11 mouse cellular contexts compared by ENCODE assay signal in genomic region chr7:59230768-59231167, GRCm38 (mm10). TPM values are rescaled to one million over a fixed set of nuclear protein-coding genes. Genes with fewer than 3 reads are reported as not detected.
DNase-seq lines count a peak whose midpoint lies in the region; ATAC-seq and TF ChIP-seq lines count a peak whose summit lies in the region.
"Had no signal": no experiment of that assay in that cellular context is flagged by ENCODE, and none has a peak within 500 bp of the region (broad histone marks: within the 10 kb centered on the region; RNA-seq: fewer than 3 reads in every experiment).

No protein-coding gene starts in this region.

- in situ Hi-C loops in ES-E14 (cut with MboI; ENCODE audit: low sequenced_read_pairs in 2 of 2, unreplicated experiment in 2 of 2), result no loop called here

- 67% methylated on average over 5 of the region's 5 CpGs for WGBS in heart, embryonic 11.5 days (ENCODE audit: insufficient replicate concordance)
- 70% methylated on average over 5 of the region's 5 CpGs for WGBS in hindbrain, embryonic 10.5 days
- WGBS in liver, embryonic 16.5 days (ENCODE audit: insufficient replicate concordance), result 52% methylated on average over 5 of the region's 5 CpGs

- H3K4me3 ChIP-seq in heart, embryonic 11.5 days (ENCODE audit: low read depth, low read length), result peak overlapping the region; percentile 98; the same call in 1 of the 2 replicates
- 0 out of 4 replicates have a peak overlapping the region, but pooled peaks of 1 of the 2 experiments have one; percentile 94 for H3K4me3 ChIP-seq in ES-E14 (ENCODE audit: insufficient read depth in 1 of 2, low read depth in 1 of 2, low read length in 2 of 2, poor library complexity in 1 of 2, severe bottlenecking in 1 of 2)
- peak overlapping the region; percentile 96 for H3K4me3 ChIP-seq in hindbrain, embryonic 10.5 days
- H3K4me3 ChIP-seq in liver, embryonic 16.5 days (ENCODE audit: low read depth, low read length), result peak overlapping the region; percentile 26

- H3K9ac ChIP-seq in heart, embryonic 11.5 days (ENCODE audit: low read depth, low read length), result no peak overlapping the region
- H3K9ac ChIP-seq in ES-E14 (ENCODE audit: insufficient read depth, low read depth, low read length, poor library complexity, severe bottlenecking), result no peak overlapping the region; the same call in 1 of the 2 replicates
- no peak overlapping the region for H3K9ac ChIP-seq in liver, embryonic 16.5 days (ENCODE audit: low read depth, low read length)

- DNase-seq in heart, adult 9 months (ENCODE audit: low spot score in 2 of 2), result no peak
- no peak for DNase-seq in ES-E14 (ENCODE audit: low read depth, low spot score)
- no peak for DNase-seq in hindbrain, embryonic 10.5 days (ENCODE audit: low spot score)
- DNase-seq in thymus, postnatal 10 days (ENCODE audit: low spot score in 2 of 2), result no peak
- DNase-seq in frontal cortex, postnatal 10 days (ENCODE audit: low spot score in 2 of 2), result no peak
- DNase-seq: B cell, adult 2 months; embryo, embryonic 11 days; kidney, adult 18-20 months had no signal

- H3K4me2 ChIP-seq in heart, embryonic 11.5 days, result peak overlapping the region; percentile 47
- H3K4me2 ChIP-seq in liver, embryonic 16.5 days (ENCODE audit: low read depth, low read length), result peak overlapping the region; percentile 42

- ATAC-seq in heart, embryonic 11.5 days (replicated peaks; ENCODE audit: insufficient number of reproducible peaks, low FRiP score, low TSS enrichment), result no peak
- ATAC-seq in liver, embryonic 16.5 days (ENCODE audit: low read depth), result no peak
- ATAC-seq in CD4-positive, CD25-positive, alpha-beta regulatory T cell, adult 4 months, result no peak

- H3K9me3 ChIP-seq in heart, embryonic 11.5 days (replicated peaks; ENCODE audit: control insufficient read depth, low read length), result no peaks in the 10 kb centered on the region
- no peaks in the 10 kb centered on the region for H3K9me3 ChIP-seq in ES-E14 (ENCODE audit: control insufficient read depth, insufficient read depth, low read depth, low read length)
- H3K9me3 ChIP-seq in hindbrain, embryonic 10.5 days, result no peaks in the 10 kb centered on the region; the same call in 1 of the 2 replicates
- no peaks in the 10 kb centered on the region for H3K9me3 ChIP-seq in liver, embryonic 16.5 days (replicated peaks; ENCODE audit: control insufficient read depth, low read length)

- no peaks in the 10 kb centered on the region for H3K4me1 ChIP-seq in heart, embryonic 11.5 days (ENCODE audit: control insufficient read depth, insufficient read depth, low read length)
- peaks cover 0 to 2% of the 10 kb centered on the region in 2 experiments; a peak in 2 of 4 replicates for H3K4me1 ChIP-seq in ES-E14 (ENCODE audit: control insufficient read depth in 2 of 2, insufficient read depth in 2 of 2, low read length in 2 of 2, poor library complexity in 1 of 2)
- H3K4me1 ChIP-seq in hindbrain, embryonic 10.5 days (replicated peaks), result peaks cover 18% of the 10 kb centered on the region
- peaks cover 10% of the 10 kb centered on the region; the same call in 1 of the 2 replicates for H3K4me1 ChIP-seq in liver, embryonic 16.5 days (ENCODE audit: control insufficient read depth, low read depth, low read length)

- no peak overlapping the region for H3K27ac ChIP-seq in heart, embryonic 11.5 days (ENCODE audit: low read depth, low read length)
- no peak overlapping the region for H3K27ac ChIP-seq in ES-E14 (ENCODE audit: insufficient read depth, low read depth, low read length, poor library complexity, severe bottlenecking)
- H3K27ac ChIP-seq in hindbrain, embryonic 10.5 days, result no peak overlapping the region
- no peak overlapping the region for H3K27ac ChIP-seq in liver, embryonic 16.5 days (ENCODE audit: low read length)

- H3K27me3 ChIP-seq in heart, embryonic 11.5 days (ENCODE audit: control insufficient read depth, insufficient read depth, low read length), result no peaks in the 10 kb centered on the region
- H3K27me3 ChIP-seq in hindbrain, embryonic 10.5 days (ENCODE audit: insufficient read depth, poor library complexity, severe bottlenecking), result no peaks in the 10 kb centered on the region
- H3K27me3 ChIP-seq in liver, embryonic 16.5 days (ENCODE audit: control insufficient read depth, insufficient read depth, low read depth, low read length), result no peaks in the 10 kb centered on the region

- H3K36me3 ChIP-seq in heart, embryonic 11.5 days (ENCODE audit: control insufficient read depth, insufficient read depth, low read length), result no peaks in the 10 kb centered on the region
- H3K36me3 ChIP-seq in ES-E14 (ENCODE audit: control insufficient read depth, insufficient read depth, low read length, poor library complexity, severe bottlenecking), result no peaks in the 10 kb centered on the region
- 0 out of 2 replicates have a peak, but pooled peaks cover 3% of the 10 kb centered on the region for H3K36me3 ChIP-seq in hindbrain, embryonic 10.5 days
- H3K36me3 ChIP-seq in liver, embryonic 16.5 days (ENCODE audit: control insufficient read depth, insufficient read depth), result no peaks in the 10 kb centered on the region

TF ChIP-seq in ES-E14, 5 proteins besides CTCF, POLR2A, EP300 and RAD21:
- TF ChIP-seq ZNF384 (IDR thresholded peaks at IDR 0.05; ENCODE audit: low read depth, low read length) (0 out of 2 replicates have a peak, but pooled peaks have one; percentile 30), CHD2 (IDR thresholded peaks at IDR 0.05; ENCODE audit: low read depth, low read length) (no peak)

RNA-seq across cellular contexts. Expression of gene Ube3a, which starts 2.2 kb away (rescaled TPM):
- polyA plus RNA-seq in heart, embryonic 11.5 days (2014; fragmentation: Nextera tagmentation; extraction: Ambion mirVana), result 116 and 119 TPM in 2 replicates
- 119 and 168 TPM in 2 replicates for total RNA-seq in ES-E14 (2012; rRNA removed)
- polyA plus RNA-seq in hindbrain, embryonic 10.5 days (2016; fragmentation: Nextera tagmentation; extraction: Ambion mirVana), result 116 TPM in 2 replicates
- polyA plus RNA-seq in liver, embryonic 16.5 days (2015; fragmentation: Nextera tagmentation; extraction: Ambion mirVana), result 38.4 and 45.8 TPM in 2 replicates
- 10 to 100 TPM; 46.7 to 71.2 TPM for polyA plus RNA-seq in CD4-positive, CD25-positive, alpha-beta regulatory T cell, adult 4 months (2017; shearing (Covaris generic))
